Mouse (Mus musculus) liver, adult 10 weeks (tissue): ENCODE measurements around the gene Psma7. TPM values are rescaled to one million over a fixed set of nuclear protein-coding genes. Genes with fewer than 3 reads are reported as not detected.

Source experiments
- polyA plus RNA-seq: library from polyadenylated mRNA; stranded (reverse); fragments of 350-450 nt; fragmentation: Illumina TruSeq; extraction: RNeasy Lipid Tissue Mini Kit (QIAGEN cat#74804); gene quantifications from one replicate; pipeline ENCODE4 v1.2.3, GENCODE M21; 2014; ENCODE audit warnings: low read depth, low replicate concordance

Psma7 gene
- polyA plus RNA-seq, result 59.1 TPM

DNA sequence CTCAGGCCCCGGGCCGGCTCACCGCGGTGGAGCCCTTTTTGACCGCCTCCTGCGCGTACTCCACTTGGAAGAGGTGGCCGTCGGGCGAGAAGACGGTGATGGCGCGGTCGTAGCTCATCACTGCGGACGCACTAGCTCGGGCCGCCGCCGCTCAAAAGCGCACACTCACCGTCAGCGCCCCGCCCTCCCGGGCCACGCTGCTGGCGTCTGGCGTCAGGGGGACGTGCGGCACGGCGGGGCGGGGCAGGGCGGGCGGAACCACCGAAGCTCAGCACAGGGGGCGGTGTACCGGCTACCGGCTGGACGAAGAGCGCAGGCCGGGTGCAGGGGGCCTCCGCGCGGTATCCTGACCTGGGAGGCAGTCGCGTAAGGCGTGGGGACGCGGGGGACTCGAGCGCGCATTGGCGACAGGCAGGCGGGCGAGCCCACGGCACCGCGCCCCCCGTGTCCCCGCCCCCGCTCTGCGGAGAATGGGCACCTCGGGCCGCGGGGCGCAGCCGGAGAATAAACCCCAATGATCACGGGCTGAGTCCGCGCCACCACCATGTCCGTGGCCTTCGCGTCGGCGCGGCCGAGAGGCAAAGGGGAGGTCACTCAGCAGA, at the start of gene Psma7, which contains the start of gene Ss18l1:
Psma7 (minus strand) TSS at position 178 of the 602 bp plus-strand sequence.
Ss18l1 (plus strand) TSS at position 254 of the 602 bp plus-strand sequence.

DNA sequence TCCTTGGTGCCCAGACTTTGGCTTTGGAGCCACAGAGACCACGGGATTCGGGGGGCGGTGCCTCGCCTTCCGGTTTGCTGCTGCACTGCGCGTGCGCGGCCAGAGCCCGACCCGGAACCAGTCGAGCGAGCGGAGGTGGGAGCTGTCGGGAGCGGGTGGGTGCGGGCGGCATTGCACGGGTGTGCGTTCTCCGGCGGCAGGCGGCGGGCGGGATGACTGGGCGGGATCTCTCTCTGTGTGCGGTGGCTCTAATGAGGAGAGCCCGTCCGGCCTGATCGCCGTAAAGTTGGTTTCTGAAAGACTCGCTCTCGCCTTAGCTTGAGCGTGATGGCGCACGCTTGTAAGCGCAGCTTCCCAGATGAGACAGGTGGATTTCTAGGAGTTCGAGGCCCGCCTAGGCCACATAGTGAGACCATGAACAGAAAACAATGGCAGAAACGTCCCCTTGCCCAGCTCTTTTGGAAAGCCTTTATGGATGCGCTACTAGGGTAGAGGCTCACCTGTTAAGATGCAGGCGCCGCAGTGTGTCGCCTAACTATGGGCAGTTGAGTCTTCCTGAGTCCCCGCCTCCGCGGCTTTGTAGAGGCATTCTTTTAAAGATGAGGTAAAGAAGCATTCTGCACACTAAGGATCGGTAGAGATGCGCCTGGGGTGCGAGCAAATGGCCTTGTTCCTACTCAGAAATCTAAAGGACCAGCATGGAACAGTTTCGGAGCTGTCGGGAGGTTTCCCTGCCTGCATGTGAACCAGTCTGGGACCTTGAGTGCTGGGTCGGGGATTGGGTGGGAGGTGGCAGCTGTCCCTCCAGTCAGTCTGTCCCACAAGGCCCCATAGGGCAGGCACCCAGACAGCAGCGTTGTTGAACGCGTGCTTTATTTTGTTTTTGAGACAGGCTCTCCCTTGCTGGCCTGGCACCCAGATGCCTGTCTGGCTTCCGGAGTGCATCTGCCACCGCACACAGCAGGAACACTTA, 28.5 kb upstream of the Psma7 start, which contains the start of gene Mtg2:
Mtg2 (plus strand) TSS at position 108 of the 973 bp plus-strand sequence.

DNA sequence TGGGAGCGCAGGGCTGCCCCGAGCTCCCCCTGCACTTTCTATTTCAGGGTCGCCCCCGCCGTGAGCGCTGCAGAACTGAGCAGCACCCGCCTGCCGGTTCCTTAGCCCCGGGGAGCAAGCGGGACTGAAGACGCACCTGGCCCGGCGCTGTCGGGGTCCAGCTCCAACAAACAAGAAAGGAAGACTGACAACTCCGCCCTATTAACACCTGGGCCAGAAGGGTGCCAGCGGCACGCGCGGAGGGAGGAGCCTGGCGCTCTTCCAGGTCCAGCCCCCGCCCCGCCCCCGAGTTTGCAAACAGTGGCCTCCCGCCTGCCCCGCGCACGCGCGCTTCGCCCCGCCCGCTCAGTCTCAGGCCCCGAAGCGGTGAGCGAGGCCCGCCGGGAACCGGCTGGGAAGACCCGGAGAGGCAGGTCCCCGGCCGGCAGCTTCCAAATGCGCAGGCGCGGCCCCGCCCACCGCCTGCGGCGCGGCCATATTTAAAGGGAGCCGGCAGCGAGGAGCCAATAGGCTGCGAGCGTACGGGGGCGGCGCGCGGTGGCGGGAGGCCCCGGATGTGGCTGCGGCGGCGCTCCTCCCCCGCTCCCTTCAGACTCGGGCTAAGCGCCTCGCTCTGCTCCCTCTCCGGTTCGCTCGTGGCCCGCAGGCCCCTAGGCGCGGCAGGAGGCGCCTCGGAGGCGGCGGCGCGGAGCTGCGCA, 17.7 kb downstream of the Psma7 start, which contains the start of gene Lsm14b:
Lsm14b (plus strand) TSS at position 587 of the 698 bp plus-strand sequence.

Other genes with a start within 250 kb of the Psma7 start
- gene Taf4, start 65.8 kb downstream of the Psma7 start, polyA plus RNA-seq, result 7.1 TPM
- 19.6 TPM for gene Lsm14b, start 17.4 kb downstream of the Psma7 start, polyA plus RNA-seq
- gene Ss18l1, start 76 bp upstream of the Psma7 start, polyA plus RNA-seq, result 4.0 TPM
- 1.9 TPM for gene Mtg2, start 28.2 kb upstream of the Psma7 start, polyA plus RNA-seq
- not detected for gene Hrh3, start 62.1 kb upstream of the Psma7 start, polyA plus RNA-seq
- gene Osbpl2, start 76.9 kb upstream of the Psma7 start, polyA plus RNA-seq, result 25.0 TPM
- 20.7 TPM for gene Adrm1, start 129.1 kb upstream of the Psma7 start, polyA plus RNA-seq
- 0.26 TPM for gene Lama5, start 183.4 kb upstream of the Psma7 start, polyA plus RNA-seq
- gene Rps21, start 214.9 kb upstream of the Psma7 start, polyA plus RNA-seq, result 101 TPM
- 11.5 TPM for gene Cables2, start 231.1 kb upstream of the Psma7 start, polyA plus RNA-seq
- gene Rbbp8nl, start 247.4 kb upstream of the Psma7 start, polyA plus RNA-seq, result not detected